Mouse (Mus musculus): ENCODE data around the gene Rasa2.

- TF ChIP-seq CTCF (IDR thresholded peaks at IDR 0.05; ENCODE audit: control insufficient read depth, insufficient read depth, insufficient read length) (no peak), FOSL1 (IDR thresholded peaks at IDR 0.05; ENCODE audit: insufficient read depth, low read length, poor library complexity, severe bottlenecking) (no peak), USF1 (IDR thresholded peaks at IDR 0.05; ENCODE audit: low read depth) (no peak), MYOG (IDR thresholded peaks at IDR 0.05; ENCODE audit: control insufficient read depth, extremely low read depth, insufficient read length) (no peak), MYOD1 (IDR thresholded peaks at IDR 0.05; ENCODE audit: control insufficient read depth, insufficient read length, low read depth) (no peak), MAX (IDR thresholded peaks at IDR 0.05) (no peak), CEBPB (IDR thresholded peaks at IDR 0.05; ENCODE audit: low read depth) (no peak)
Measured at GRCm38 (mm10) chr9:96597899-96598298, 33.5 kb downstream of the Rasa2 start.

All from C2C12 (cell line).